Mouse (Mus musculus) forebrain, embryonic 12.5 days (tissue): ENCODE measurements at regions not wholly inside any gene's neighbourhood (a gene's known extent, or its start where the extent isn't known, plus 50 kb on each side); places are given as distances from the start of the nearest gene placed in this dataset.

Experiments used
- ATAC-seq: fragments of 200-750 bp; cut with Nextera tagmentation; 2 replicates; pipeline ENCODE4 v1.8.0; 2017; ENCODE audit warnings: moderate TSS enrichment; ENCODE audit not compliant: low FRiP score
- H3K27ac ChIP-seq: fragments of 300-500 bp; sonication (generic); 2 replicates; pipeline ENCODE4 v1.5.1; 2016; ENCODE audit warnings: mild to moderate bottlenecking
- H3K27me3 ChIP-seq: fragments of 300-500 bp; sonication (generic); 2 replicates; pipeline ENCODE4 v1.6.1; 2016; ENCODE audit warnings: mild to moderate bottlenecking
- H3K36me3 ChIP-seq: fragments of 300-500 bp; sonication (generic); replicated peaks from 2 replicates; pipeline ENCODE4 v1.6.1; 2016; ENCODE audit warnings: mild to moderate bottlenecking
- H3K4me1 ChIP-seq: fragments of 300-500 bp; sonication (generic); 2 replicates; pipeline ENCODE4 v1.6.1; 2016
- H3K4me2 ChIP-seq: fragments of 300-500 bp; sonication (generic); 2 replicates; pipeline ENCODE4 v1.6.1; 2016; ENCODE audit warnings: mild to moderate bottlenecking, moderate library complexity
- H3K4me3 ChIP-seq: fragments of 300-500 bp; sonication (generic); replicated peaks from 2 replicates; pipeline ENCODE4 v1.5.1; 2016; ENCODE audit warnings: mild to moderate bottlenecking
- H3K9ac ChIP-seq: fragments of 300-500 bp; sonication (generic); 2 replicates; pipeline ENCODE4 v1.6.1; 2016; ENCODE audit warnings: mild to moderate bottlenecking
- H3K9me3 ChIP-seq: fragments of 300-500 bp; sonication (generic); 2 replicates; pipeline ENCODE4 v1.6.1; 2016
- WGBS: fragments of 180-500 bp; shearing (Covaris S2); methylation state at CpG from one replicate; pipeline ENCODE4 v1.1.7; 2016; 5-methylcytosine and 5-hydroxymethylcytosine counted together

GRCm38 (mm10) chr1:101756525-101757191, 1984.1 kb downstream of the Cntnap5b start:
- no peak overlapping the region for H3K4me3 ChIP-seq
- no peak overlapping the region for H3K9ac ChIP-seq
- 8% methylated on average over 6 of the region's 6 CpGs for WGBS
- no peaks in the 10 kb centered on the region for H3K27me3 ChIP-seq
- no peaks in the 10 kb centered on the region for H3K9me3 ChIP-seq
- H3K4me1 ChIP-seq: peaks cover 10% of the 10 kb centered on the region
- no peak overlapping the region for H3K4me2 ChIP-seq
- H3K27ac ChIP-seq: no peak overlapping the region
- no peaks in the 10 kb centered on the region for H3K36me3 ChIP-seq
- no peak; the same call in 1 of the 2 replicates for ATAC-seq

DNA sequence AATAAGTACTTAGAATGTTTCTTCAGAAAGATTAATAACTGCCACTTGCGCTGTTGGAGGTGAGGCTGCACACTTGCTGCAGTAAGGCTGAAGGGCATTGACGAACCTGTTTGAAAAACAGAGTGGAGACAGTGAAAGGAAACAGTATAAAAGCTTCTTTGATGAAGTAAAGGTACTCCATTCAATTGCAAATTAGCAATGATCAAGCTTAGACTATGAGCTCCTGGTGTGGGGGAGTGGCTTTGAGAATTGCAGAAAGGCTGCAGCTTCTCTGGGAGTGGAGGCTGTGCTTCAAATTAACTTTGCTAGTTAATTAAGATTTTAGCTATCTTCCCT, 1984.6 kb downstream of the Cntnap5b start:
- Histone ChIP-seq H3K36me3 (no peaks in the 10 kb centered on the region), H3K4me2 (no peak overlapping the region), H3K4me1 (peaks cover 10% of the 10 kb centered on the region), H3K27ac (no peak overlapping the region), H3K9ac (no peak overlapping the region), H3K27me3 (no peaks in the 10 kb centered on the region), H3K4me3 (no peak overlapping the region), H3K9me3 (no peaks in the 10 kb centered on the region)
- WGBS: 4% methylated on average over 2 of the region's 2 CpGs
- peak; percentile 41; the same call in 1 of the 2 replicates for ATAC-seq

DNA sequence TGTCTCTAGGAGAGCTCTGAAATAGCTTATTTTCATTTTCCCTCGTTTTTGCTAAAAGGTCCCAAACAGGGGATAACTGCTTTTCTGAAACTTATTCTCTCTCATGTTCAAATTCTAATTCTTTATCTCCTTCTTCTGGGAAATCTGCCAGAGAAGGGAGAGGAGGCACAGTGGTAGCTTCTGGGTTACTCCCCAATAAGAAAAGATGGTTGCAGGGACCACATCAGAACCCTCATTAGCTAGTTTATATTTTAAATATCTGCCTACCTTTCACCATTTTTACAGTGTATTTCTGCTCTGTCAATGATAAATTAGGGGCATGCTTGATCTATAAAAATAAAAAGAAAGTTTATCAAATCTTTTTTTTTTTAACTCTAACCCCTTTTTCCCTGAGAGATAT, 2033.3 kb downstream of the Cntnap5b start:
- Histone ChIP-seq H3K4me3 (no peak overlapping the region), H3K9ac (no peak overlapping the region), H3K9me3 (no peaks in the 10 kb centered on the region), H3K36me3 (no peaks in the 10 kb centered on the region), H3K27me3 (no peaks in the 10 kb centered on the region), H3K4me1 (no peaks in the 10 kb centered on the region), H3K4me2 (no peak overlapping the region), H3K27ac (no peak overlapping the region)
- ATAC-seq: no peak
- WGBS: 57% methylated on average over 1 of the region's 1 CpGs
